Mouse (Mus musculus): ENCODE data around the gene Ticrr.

Gene Ticrr

GRCm38 (mm10) chr7:79696495-79696894, 36.5 kb downstream of the Ticrr start:
- no peak for DNase-seq

- DNase-seq = no peak
Observed at GRCm38 (mm10) chr7:79702755-79703154, 42.8 kb downstream of the Ticrr start.

DNA sequence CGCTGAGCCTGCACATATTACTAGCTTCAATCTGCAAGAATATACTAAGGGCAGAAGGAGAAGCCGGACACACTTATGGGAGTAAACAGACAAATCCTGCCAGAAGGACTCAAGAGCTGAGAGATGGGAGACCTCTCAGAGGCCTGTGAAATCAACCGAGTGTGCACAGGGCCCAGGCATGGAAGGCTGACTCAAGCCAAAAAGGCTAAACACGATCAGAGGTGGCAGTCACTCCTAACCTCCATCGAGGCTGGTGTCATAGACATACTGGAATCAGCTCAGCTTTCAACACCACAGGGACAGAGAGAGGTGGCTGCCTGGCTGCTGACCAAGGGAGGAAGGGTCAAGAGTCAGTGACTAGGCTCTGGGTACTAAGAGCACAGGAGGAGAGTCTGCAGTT, 45.2 kb downstream of the Ticrr start:
- DNase-seq = no peak

GRCm38 (mm10) chr7:79710130-79710607, 50.2 kb downstream of the Ticrr start:
- peak; percentile 49 for DNase-seq

DNA sequence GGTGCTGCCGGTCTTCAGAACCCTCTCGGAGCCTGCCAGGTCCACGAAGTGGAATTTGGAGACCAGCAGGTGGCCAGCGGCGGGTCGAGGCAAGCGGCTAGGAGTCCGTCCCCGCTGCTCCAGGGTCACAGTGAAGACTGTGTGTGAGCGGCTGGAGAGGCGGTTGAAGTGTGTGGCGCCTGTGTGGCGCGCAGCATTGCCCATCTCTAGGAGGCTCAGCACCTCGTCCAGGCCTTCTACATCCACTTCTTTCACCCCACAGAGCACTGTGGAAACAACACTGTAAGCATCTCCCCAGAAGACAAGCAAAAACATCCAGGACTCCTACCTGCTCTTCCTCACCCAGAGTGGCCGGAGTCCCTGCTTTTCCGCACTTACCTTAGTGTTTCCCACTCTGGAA, 50.8 kb downstream of the Ticrr start:
- DNase-seq = no peak

DNA sequence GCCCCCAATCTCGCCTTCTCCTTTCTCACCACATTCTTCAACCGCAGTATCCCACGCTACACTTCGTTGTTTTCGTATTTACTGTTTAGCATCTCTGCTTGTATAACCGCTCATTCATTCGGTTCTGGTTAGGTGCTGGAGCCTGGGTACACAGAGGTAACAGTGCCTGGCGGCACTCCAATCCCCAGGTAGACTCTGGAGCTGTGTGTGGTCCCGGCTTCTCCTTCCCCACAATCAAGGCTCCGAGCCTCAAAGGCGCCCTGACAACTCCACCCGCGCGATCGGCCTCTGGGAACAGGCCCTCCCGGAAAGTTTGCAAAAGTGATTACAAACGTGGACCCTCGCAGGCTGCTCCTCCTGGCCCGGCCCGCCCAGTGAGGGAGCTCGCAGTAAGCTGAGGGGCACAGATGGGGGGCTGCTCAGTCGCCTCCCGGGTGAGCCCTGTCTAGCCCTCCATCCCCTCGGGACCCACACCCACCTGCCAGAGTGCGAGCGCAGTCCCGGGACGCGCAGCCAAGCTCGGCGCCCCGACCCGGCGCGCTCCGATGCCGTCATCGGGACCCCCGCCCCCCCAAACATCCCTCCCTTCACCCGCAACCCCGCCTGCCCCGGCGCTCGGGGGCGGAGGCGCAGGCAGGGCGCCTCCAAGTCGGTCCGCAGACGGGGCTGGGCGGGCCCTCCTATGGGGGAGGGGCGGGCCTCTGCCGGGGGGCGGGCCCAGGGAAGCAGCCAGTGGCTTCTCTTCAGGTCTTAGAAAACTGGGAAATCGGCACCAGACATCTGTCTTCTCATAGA, 55.4 kb downstream of the Ticrr start, which contains the start of gene Kif7:
Gene Kif7 (minus strand): TSS at position 534 of the 795 bp plus-strand sequence.
- DNase-seq = no peak

GRCm38 (mm10) chr7:79721386-79721977, 61.5 kb downstream of the Ticrr start:
- no peak for DNase-seq

GRCm38 (mm10) chr7:79727091-79727490, 67.1 kb downstream of the Ticrr start:
- no peak for DNase-seq

DNA sequence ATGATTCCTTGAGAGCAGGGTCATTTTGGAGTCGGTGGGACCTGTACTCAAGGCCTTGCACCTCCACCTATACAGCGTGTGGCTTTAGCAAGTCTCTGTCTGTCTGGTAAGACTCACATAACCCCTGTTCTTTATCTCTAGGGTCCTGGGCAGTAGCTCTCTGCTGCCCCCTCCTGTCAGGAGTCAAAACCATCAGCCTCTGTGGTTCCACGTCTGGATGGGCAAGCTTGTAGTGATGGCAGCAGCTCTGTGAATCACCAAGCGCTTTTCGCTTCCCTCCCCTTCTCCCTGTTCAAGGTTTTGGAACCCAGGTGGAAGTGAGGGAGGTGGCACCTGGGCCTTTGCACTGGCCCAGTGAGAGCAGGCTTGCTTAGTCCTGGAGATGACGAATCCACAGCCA, 68.2 kb downstream of the Ticrr start:
- DNase-seq = peak; percentile 20

DNA sequence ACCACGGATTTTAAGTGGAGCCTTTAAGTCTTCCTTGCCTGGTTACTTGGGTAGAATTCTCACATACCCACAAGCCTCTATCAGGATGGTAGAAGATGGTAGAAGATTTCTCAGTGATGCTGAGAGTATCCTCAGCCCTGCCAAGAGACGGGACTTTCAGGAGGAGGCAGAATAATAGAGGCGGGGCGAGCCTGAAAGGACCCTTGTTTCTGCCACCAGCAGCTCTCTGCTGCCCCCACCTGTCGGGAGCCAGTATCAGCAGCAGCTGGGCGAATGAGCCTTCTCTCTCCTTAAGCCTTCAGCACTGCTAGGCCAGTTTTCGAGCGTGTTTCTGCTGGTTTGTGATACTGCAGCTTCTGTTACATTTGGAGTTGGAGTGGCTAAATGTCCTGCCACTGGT, 69.2 kb downstream of the Ticrr start:
- DNase-seq = peak; percentile 23

DNA sequence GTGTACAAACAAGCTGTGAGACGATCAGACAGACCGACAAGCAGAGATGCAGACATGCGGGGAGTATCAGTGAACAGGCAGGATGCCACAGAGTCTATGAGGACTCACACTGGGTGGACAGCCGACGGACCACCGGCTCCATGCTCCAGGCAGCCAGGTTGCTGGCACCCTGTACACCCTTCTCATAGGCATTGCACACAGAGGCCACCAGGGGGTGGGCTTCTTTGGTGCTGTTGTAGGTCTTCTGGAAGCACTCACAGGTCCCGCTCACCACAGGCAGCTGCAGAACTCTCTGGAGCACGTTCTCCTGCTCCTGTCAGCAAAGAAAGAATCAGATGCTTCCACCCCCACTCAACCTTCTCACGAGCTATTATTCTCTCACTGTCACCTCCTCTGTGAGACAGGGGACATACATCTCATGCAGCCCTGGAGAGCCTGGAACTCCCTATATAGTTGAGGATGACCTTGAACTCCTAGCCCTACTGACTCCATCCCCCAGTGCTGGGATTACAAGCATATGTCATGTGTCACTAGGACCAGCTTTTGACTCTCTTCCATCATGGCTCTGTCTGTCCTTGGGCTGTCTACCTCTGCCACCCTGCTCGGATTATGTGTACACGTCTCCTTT, 69.9 kb downstream of the Ticrr start:
- no peak for DNase-seq

- DNase-seq = no peak
Observed at GRCm38 (mm10) chr7:79731438-79731837, 71.4 kb downstream of the Ticrr start.

GRCm38 (mm10) chr7:79732622-79733021, 72.6 kb downstream of the Ticrr start, which contains the start of gene Plin1:
Gene Plin1 (minus strand): TSS chr7:79732903.
- DNase-seq = no peak

DNA sequence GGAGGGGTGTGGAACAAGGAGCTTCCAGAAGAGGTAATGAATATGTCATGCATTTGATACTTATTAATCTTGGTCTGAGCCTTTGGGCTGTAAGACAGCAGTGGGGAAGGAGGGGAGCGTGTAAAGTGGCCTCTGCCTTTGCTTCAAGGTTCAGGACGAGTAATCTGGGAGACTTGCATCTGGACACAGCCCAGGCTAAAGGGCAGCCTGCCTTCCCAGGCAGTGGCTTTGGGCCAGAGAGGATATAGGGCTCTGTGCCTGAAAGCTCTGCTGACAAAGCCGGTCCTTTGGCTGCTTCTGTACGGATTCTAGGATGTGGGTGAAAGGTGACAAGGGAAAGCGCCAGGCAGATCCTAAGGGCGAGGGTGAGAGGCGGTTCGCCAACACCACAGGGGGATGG, 74.6 kb downstream of the Ticrr start:
- DNase-seq = no peak

- DNase-seq = no peak
Observed at GRCm38 (mm10) chr7:79736511-79736910, 76.5 kb downstream of the Ticrr start.

- DNase-seq = no peak
Observed at GRCm38 (mm10) chr7:79738913-79739312, 78.9 kb downstream of the Ticrr start.

DNA sequence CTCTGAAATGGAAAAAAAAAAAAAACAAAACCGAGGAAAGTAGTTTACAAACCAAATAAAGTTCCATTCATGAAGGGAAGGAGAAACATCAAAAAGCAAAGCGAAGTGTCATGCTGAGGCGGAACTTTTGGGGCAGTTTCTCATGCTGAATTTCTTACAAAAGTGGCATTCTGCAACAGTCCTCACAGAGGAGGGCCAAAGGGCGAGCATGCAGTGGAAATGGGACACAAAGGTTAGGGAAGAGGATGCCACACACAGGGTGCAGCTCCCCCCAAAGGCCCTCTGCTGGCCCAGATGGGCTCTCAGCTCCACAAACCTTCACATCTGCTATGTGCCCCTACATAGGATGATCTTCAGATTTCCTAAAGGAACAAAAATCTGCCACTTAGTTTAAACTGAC, 80.3 kb downstream of the Ticrr start:
- DNase-seq = no peak

DNA sequence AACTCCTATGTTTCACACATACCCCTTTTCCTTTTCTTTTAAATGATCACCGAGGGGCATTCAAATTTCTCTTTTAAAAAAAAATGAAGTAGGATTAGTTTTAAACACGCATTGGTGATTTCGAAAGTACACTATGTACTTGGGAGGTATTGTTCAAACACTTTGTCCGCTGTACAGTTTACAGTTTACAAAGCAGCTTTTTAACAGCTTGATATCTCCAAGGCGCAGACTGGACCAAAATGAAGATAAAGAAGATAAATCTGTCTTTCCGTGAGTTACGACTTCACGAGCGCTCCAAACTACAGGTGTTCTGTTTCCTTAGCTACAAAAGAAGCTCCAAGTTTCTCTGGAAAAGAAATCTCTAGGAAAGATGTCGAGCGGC, 82.3 kb downstream of the Ticrr start:
- DNase-seq = no peak

DNA sequence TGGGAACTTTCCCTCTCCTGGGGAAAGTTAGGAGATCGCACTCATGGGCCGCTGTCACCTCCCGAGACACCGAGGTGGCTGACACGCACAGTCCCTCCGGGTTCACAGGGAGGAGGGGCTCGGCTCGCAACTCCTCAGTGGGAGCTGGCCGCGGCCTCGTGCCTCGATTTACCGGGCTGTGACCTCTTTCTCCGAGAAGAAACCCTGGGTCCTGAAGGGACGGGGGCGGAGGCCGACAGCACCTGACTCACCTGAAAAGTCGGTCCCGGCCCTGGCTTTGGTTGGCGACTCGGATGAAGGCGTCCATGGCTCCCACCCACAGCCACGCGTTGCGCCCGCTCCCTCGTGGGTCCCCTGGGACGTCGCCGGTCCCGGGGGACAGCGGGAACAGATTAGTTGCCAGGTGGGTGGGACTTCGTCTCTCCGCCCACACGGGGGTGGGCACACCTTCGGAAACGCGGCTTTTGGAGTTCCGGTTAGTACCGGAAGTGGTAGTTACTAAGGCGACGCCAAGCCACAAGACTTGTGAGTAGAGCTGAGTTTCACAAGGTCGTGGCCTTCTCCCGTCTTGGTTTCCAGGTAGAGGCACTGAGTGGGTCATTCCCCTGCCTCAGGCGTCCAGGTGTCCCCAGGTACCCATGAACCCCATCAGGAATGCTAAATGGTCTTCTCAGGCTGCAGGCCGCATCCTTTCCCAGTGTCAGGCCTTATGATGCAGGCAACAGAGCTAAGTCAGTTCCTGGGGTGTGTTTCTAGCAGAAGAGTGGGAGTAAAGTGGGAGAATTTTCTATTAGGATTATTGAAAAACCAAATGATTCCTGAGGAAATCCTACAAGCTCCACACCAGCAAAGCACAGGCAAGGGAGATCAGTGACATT, 82.9 kb downstream of the Ticrr start, which contains the start of the genes Pex11a and Wdr93:
Gene Pex11a (minus strand): TSS at position 473 of the 878 bp plus-strand sequence.
Gene Wdr93 (plus strand): TSS at position 505 of the 878 bp plus-strand sequence.
- peak; percentile 63 for DNase-seq

DNA sequence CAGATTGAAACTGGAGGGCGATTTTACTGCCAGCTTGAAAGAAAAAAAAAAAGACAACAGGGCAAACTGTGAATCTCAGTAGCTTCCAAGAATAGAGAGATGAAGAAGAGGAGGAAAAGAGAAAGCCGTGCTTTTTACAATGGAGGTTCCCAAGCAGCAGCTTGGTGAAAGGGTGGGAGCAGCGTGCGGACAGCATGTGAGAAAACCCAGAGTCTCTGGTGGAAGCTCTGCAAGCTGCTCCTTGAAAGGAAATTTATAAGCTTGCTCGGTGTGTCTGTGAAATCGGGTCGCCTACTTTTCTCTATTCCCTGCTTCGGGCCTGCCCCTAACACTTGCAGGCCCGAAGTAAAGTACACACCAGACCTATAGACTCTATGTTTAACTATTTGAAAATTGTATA, 84.1 kb downstream of the Ticrr start:
- no peak for DNase-seq

DNA sequence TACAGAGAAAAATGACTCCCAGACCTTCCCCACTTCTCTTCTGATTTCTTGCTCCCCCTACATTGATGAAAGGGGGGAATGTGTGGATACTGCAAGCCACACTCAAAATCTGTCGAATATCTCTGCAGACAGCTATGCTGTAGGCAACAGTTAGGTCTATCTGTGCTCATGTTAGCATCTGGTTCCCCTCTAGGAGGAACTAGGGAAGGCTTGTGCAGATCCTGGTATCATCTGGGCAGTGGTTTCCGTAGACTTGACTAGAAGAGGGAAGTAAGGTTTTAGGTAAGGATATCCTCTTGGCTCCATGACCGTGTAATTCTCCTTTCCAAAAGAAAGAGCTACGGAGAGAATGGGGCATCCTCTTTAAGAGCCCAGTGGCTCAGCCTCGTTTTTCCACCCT, 84.6 kb downstream of the Ticrr start:
- DNase-seq = no peak

DNA sequence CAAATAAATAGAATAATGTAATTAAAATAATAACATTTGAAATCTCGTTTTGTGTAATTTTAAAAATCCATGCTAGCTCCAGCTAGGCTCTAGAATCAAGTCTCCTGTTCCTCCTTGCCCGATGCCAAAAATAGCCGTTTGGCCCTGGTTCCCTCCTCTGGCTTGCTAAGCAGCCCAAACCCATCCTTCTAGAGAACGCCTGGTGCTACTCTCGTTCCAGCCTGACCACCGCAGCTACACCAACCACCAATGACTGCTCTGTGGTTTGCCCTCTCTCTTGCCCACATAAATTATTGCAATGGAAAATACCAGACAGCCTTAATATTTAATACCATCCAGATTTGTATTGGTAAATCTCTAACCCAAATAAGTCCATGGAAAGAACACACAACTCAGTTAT, 87.7 kb downstream of the Ticrr start:
- no peak for DNase-seq

All from cerebellum, adult 8-10 months (tissue).